Mouse (Mus musculus) embryonic facial prominence, embryonic 13.5 days (tissue): Measurements from ENCODE around the gene Neurog3. TPM values are rescaled to one million over a fixed set of nuclear protein-coding genes. Genes with fewer than 3 reads are reported as not detected.

Experiments
- ATAC-seq: fragments of 200-750 bp; cut with Nextera tagmentation; 2 replicates; pipeline ENCODE4 v1.8.0; 2017; ENCODE audit warnings: low read depth; ENCODE audit not compliant: insufficient number of reproducible peaks, insufficient read depth, low FRiP score, low TSS enrichment
- H3K27ac ChIP-seq: fragments of 300-500 bp; sonication (generic); 2 replicates; pipeline ENCODE4 v1.5.1; 2015; ENCODE audit warnings: moderate library complexity, mild to moderate bottlenecking, inconsistent platforms
- H3K27me3 ChIP-seq: fragments of 300-500 bp; sonication (generic); 2 replicates; pipeline ENCODE4 v1.6.1; 2015; ENCODE audit warnings: mild to moderate bottlenecking, inconsistent platforms
- H3K36me3 ChIP-seq: fragments of 300-500 bp; sonication (generic); 2 replicates; pipeline ENCODE4 v1.6.1; 2015; ENCODE audit warnings: mild to moderate bottlenecking, inconsistent platforms
- H3K4me1 ChIP-seq: fragments of 300-500 bp; sonication (generic); 2 replicates; pipeline ENCODE4 v1.6.1; 2015; ENCODE audit warnings: inconsistent platforms
- H3K4me2 ChIP-seq: fragments of 300-500 bp; sonication (generic); 2 replicates; pipeline ENCODE4 v1.6.1; 2015; ENCODE audit warnings: moderate library complexity, mild to moderate bottlenecking, inconsistent platforms
- H3K4me3 ChIP-seq: fragments of 300-500 bp; sonication (generic); 2 replicates; pipeline ENCODE4 v1.5.1; 2015; ENCODE audit warnings: mild to moderate bottlenecking, inconsistent platforms
- H3K9ac ChIP-seq: fragments of 300-500 bp; sonication (generic); 2 replicates; pipeline ENCODE4 v1.6.1; 2015; ENCODE audit warnings: mild to moderate bottlenecking, inconsistent platforms
- H3K9me3 ChIP-seq: fragments of 300-500 bp; sonication (generic); 2 replicates; pipeline ENCODE4 v1.6.1; 2016; ENCODE audit warnings: inconsistent platforms
- WGBS: fragments of 180-500 bp; shearing (Covaris S2); methylation state at CpG from one replicate; pipeline ENCODE4 v1.1.7; 2015; ENCODE audit warnings: mixed read lengths; 5-methylcytosine and 5-hydroxymethylcytosine counted together
- polyA plus RNA-seq: library from polyadenylated mRNA; unstranded; fragments of >200 nt; fragmentation: Nextera tagmentation; extraction: Ambion mirVana; gene quantifications from 2 replicates; pipeline ENCODE4 v1.2.1, GENCODE M21; 2015

Neurog3 gene
- polyA plus RNA-seq, 1 experiment from 2014 or later, result not detected

GRCm38 (mm10) chr10:62145957-62146356 is 13.1 kb downstream of the Neurog3 start:
- ATAC-seq, result no peak
- Histone ChIP-seq H3K36me3 (no peaks in the 10 kb centered on the region), H3K4me2 (no peak overlapping the region), H3K4me1 (no peaks in the 10 kb centered on the region), H3K27ac (no peak overlapping the region), H3K9ac (no peak overlapping the region), H3K4me3 (no peak overlapping the region), H3K27me3 (peaks cover 22% of the 10 kb centered on the region), H3K9me3 (no peaks in the 10 kb centered on the region)
- 77% methylated on average over 5 of the region's 5 CpGs for WGBS

- Histone ChIP-seq H3K27ac (no peak overlapping the region), H3K36me3 (no peaks in the 10 kb centered on the region), H3K4me3 (no peak overlapping the region), H3K9ac (no peak overlapping the region), H3K27me3 (peaks cover 13% of the 10 kb centered on the region), H3K4me2 (no peak overlapping the region), H3K4me1 (no peaks in the 10 kb centered on the region), H3K9me3 (no peaks in the 10 kb centered on the region)
- ATAC-seq, result no peak
- 52% methylated on average over 12 of the region's 12 CpGs for WGBS
These were observed 14.8 kb downstream of the Neurog3 start for GRCm38 (mm10) chr10:62147466-62148248.

- no peak overlapping the region for H3K4me2 ChIP-seq
- 0 out of 2 replicates have a peak, but pooled peaks cover 6% of the 10 kb centered on the region for H3K9me3 ChIP-seq
- peaks cover 13% of the 10 kb centered on the region for H3K27me3 ChIP-seq
- no peak for ATAC-seq
- no peaks in the 10 kb centered on the region for H3K4me1 ChIP-seq
- no peak overlapping the region for H3K9ac ChIP-seq
- WGBS, result 42% methylated on average over 7 of the region's 7 CpGs
- no peaks in the 10 kb centered on the region for H3K36me3 ChIP-seq
- no peak overlapping the region for H3K27ac ChIP-seq
- no peak overlapping the region for H3K4me3 ChIP-seq
These were observed 17.0 kb downstream of the Neurog3 start for GRCm38 (mm10) chr10:62149929-62150328.

- Histone ChIP-seq H3K4me3 (no peak overlapping the region), H3K27me3 (no peaks in the 10 kb centered on the region), H3K9ac (no peak overlapping the region), H3K4me2 (no peak overlapping the region), H3K9me3 (no peaks in the 10 kb centered on the region), H3K27ac (no peak overlapping the region), H3K36me3 (no peaks in the 10 kb centered on the region), H3K4me1 (no peaks in the 10 kb centered on the region)
- no peak for ATAC-seq
- WGBS, result 40% methylated on average over 10 of the region's 10 CpGs
These were observed 29.5 kb downstream of the Neurog3 start for GRCm38 (mm10) chr10:62162410-62162809.

- no peak overlapping the region for H3K27ac ChIP-seq
- WGBS, result 8% methylated on average over 9 of the region's 9 CpGs
- no peak for ATAC-seq
- peaks cover 12% of the 10 kb centered on the region for H3K4me1 ChIP-seq
- H3K4me3 ChIP-seq, result no peak overlapping the region
- H3K4me2 ChIP-seq, result no peak overlapping the region
- H3K27me3 ChIP-seq, result peaks cover 5% of the 10 kb centered on the region; the same call in 1 of the 2 replicates
- H3K36me3 ChIP-seq, result no peaks in the 10 kb centered on the region
- H3K9me3 ChIP-seq, result no peaks in the 10 kb centered on the region
- no peak overlapping the region for H3K9ac ChIP-seq
These were observed 40.1 kb downstream of the Neurog3 start for GRCm38 (mm10) chr10:62172841-62173553.

GRCm38 (mm10) chr10:62173941-62174448 is 41.1 kb downstream of the Neurog3 start:
- Histone ChIP-seq H3K9me3 (no peaks in the 10 kb centered on the region), H3K9ac (no peak overlapping the region), H3K36me3 (no peaks in the 10 kb centered on the region), H3K4me2 (no peak overlapping the region), H3K27ac (no peak overlapping the region), H3K27me3 (peaks cover 5% of the 10 kb centered on the region; the same call in 1 of the 2 replicates), H3K4me1 (peaks cover 12% of the 10 kb centered on the region), H3K4me3 (no peak overlapping the region)
- 18% methylated on average over 9 of the region's 9 CpGs for WGBS
- ATAC-seq, result no peak

GRCm38 (mm10) chr10:62174533-62175313 is 41.8 kb downstream of the Neurog3 start:
- Histone ChIP-seq H3K36me3 (no peaks in the 10 kb centered on the region), H3K4me3 (no peak overlapping the region), H3K4me1 (peaks cover 12% of the 10 kb centered on the region), H3K27ac (no peak overlapping the region), H3K9ac (no peak overlapping the region), H3K9me3 (no peaks in the 10 kb centered on the region), H3K27me3 (peaks cover 5% of the 10 kb centered on the region; the same call in 1 of the 2 replicates), H3K4me2 (no peak overlapping the region)
- WGBS, result 39% methylated on average over 15 of the region's 15 CpGs
- ATAC-seq, result no peak

- Histone ChIP-seq H3K9ac (no peak overlapping the region), H3K9me3 (no peaks in the 10 kb centered on the region; the same call in 1 of the 2 replicates), H3K36me3 (no peaks in the 10 kb centered on the region), H3K4me2 (no peak overlapping the region), H3K4me1 (no peaks in the 10 kb centered on the region), H3K27ac (no peak overlapping the region), H3K27me3 (peaks cover 6% of the 10 kb centered on the region; the same call in 1 of the 2 replicates), H3K4me3 (no peak overlapping the region)
- 84% methylated on average over 3 of the region's 3 CpGs for WGBS
- ATAC-seq, result no peak
These were observed 47.1 kb downstream of the Neurog3 start for GRCm38 (mm10) chr10:62179944-62180343.

GRCm38 (mm10) chr10:62181701-62182100 is 48.8 kb downstream of the Neurog3 start:
- no peak overlapping the region for H3K4me3 ChIP-seq
- no peak for ATAC-seq
- no peak overlapping the region for H3K9ac ChIP-seq
- H3K27ac ChIP-seq, result no peak overlapping the region
- no peak overlapping the region for H3K4me2 ChIP-seq
- no peaks in the 10 kb centered on the region for H3K36me3 ChIP-seq
- WGBS, result 35% methylated on average over 3 of the region's 3 CpGs
- no peaks in the 10 kb centered on the region for H3K4me1 ChIP-seq
- H3K27me3 ChIP-seq, result peaks cover 9% of the 10 kb centered on the region
- H3K9me3 ChIP-seq, result no peaks in the 10 kb centered on the region; the same call in 1 of the 2 replicates

GRCm38 (mm10) chr10:62182471-62183014 is 49.7 kb downstream of the Neurog3 start:
- no peak overlapping the region for H3K4me2 ChIP-seq
- no peak overlapping the region for H3K4me3 ChIP-seq
- no peaks in the 10 kb centered on the region; the same call in 1 of the 2 replicates for H3K9me3 ChIP-seq
- no peaks in the 10 kb centered on the region for H3K36me3 ChIP-seq
- no peak for ATAC-seq
- peaks cover 9% of the 10 kb centered on the region for H3K27me3 ChIP-seq
- WGBS, result 71% methylated on average over 6 of the region's 6 CpGs
- no peak overlapping the region for H3K27ac ChIP-seq
- no peaks in the 10 kb centered on the region for H3K4me1 ChIP-seq
- no peak overlapping the region for H3K9ac ChIP-seq

- H3K27me3 ChIP-seq, result peaks cover 9% of the 10 kb centered on the region
- H3K4me3 ChIP-seq, result no peak overlapping the region
- no peak overlapping the region for H3K27ac ChIP-seq
- H3K36me3 ChIP-seq, result no peaks in the 10 kb centered on the region
- no peaks in the 10 kb centered on the region; the same call in 1 of the 2 replicates for H3K9me3 ChIP-seq
- H3K4me1 ChIP-seq, result no peaks in the 10 kb centered on the region
- no peak overlapping the region for H3K4me2 ChIP-seq
- H3K9ac ChIP-seq, result no peak overlapping the region
- 2% methylated on average over 10 of the region's 10 CpGs for WGBS
- ATAC-seq, result no peak; the same call in 1 of the 2 replicates
These were observed 50.2 kb downstream of the Neurog3 start for GRCm38 (mm10) chr10:62183053-62183452.
